Mouse (Mus musculus) kidney, adult 11 months (tissue): ENCODE data around the gene Usp36.
A peak's percentile ranks its signal among the peaks of the same experiment; 100 is the strongest.

Experiments used
- DNase-seq: peaks from one replicate; pipeline ENCODE4 v3.0.0; 2022

Usp36 gene

GRCm38 (mm10) chr11:118247359-118248095, 42.5 kb downstream of the Usp36 start:
- DNase-seq: peak; percentile 79

GRCm38 (mm10) chr11:118246724-118247123, 43.3 kb downstream of the Usp36 start:
- peak; percentile 38 for DNase-seq

GRCm38 (mm10) chr11:118245130-118245529, 44.9 kb downstream of the Usp36 start:
- no peak for DNase-seq

- DNase-seq: no peak
Measured at GRCm38 (mm10) chr11:118243627-118244261, 46.3 kb downstream of the Usp36 start.

GRCm38 (mm10) chr11:118242506-118242905, 47.5 kb downstream of the Usp36 start:
- no peak for DNase-seq

- no peak for DNase-seq
Measured at GRCm38 (mm10) chr11:118240388-118240787, 49.7 kb downstream of the Usp36 start.

GRCm38 (mm10) chr11:118239281-118240198, 50.5 kb downstream of the Usp36 start:
- peak; percentile 39 for DNase-seq

GRCm38 (mm10) chr11:118236520-118237190, 53.4 kb downstream of the Usp36 start:
- DNase-seq: peak; percentile 36

GRCm38 (mm10) chr11:118234929-118235328, 55.1 kb downstream of the Usp36 start:
- no peak for DNase-seq

GRCm38 (mm10) chr11:118234500-118234899, 55.5 kb downstream of the Usp36 start:
- peak; percentile 37 for DNase-seq

- DNase-seq: no peak
Measured at GRCm38 (mm10) chr11:118233924-118234323, 56.1 kb downstream of the Usp36 start.

GRCm38 (mm10) chr11:118232314-118232831, 57.7 kb downstream of the Usp36 start:
- DNase-seq: no peak

- DNase-seq: no peak
Measured at GRCm38 (mm10) chr11:118229941-118230340, 60.1 kb downstream of the Usp36 start.

GRCm38 (mm10) chr11:118227650-118228049, 62.4 kb downstream of the Usp36 start:
- DNase-seq: no peak

- DNase-seq: no peak
Measured at GRCm38 (mm10) chr11:118226850-118227249, 63.2 kb downstream of the Usp36 start.

GRCm38 (mm10) chr11:118225862-118226261, 64.2 kb downstream of the Usp36 start:
- no peak for DNase-seq

- DNase-seq: no peak
Measured at GRCm38 (mm10) chr11:118225056-118225836, 64.8 kb downstream of the Usp36 start.

GRCm38 (mm10) chr11:118223416-118224067, 66.5 kb downstream of the Usp36 start:
- no peak for DNase-seq

GRCm38 (mm10) chr11:118222917-118223316, 67.1 kb downstream of the Usp36 start:
- DNase-seq: no peak

- no peak for DNase-seq
Measured at GRCm38 (mm10) chr11:118222351-118222885, 67.6 kb downstream of the Usp36 start.
